8 mouse cellular contexts compared by ENCODE assay signal in the genomic region with DNA sequence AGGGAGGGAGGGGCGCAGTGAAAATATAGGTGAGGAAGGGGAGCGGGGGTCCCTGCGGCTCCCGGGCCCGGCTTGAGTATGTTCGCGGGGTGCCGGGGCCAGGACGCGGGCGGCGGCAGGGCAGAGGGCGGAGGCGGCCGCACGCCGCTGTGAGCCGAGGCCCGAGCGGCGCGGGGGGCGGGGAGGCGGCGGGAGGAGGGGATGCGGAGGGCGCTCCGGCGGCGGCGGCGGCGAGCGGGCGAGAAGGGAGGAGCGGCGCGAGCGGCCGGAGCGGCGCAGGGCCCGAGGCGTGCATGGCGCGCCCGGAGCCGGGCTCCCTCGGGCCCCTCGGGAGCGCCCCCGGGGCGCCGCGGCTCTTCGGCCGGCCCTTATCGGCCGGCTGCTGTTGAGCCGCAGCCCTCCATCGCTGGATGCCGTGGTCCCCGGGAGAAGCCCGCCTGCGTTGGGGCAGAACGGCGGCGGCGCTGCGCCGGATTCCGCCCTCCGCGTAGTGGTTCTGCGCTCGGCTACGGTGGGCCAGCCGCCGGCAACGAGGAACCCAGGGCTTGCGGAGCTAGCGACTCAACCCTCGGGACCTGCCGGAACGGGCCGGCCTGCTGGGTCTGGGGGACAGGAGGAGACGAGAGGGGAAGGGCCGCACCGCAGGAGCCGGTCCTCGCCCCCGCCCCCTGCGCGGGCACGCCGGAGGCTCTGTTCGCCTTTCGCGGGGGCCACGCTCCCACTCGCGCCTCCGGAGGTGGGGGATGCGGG. TPM values are rescaled to one million over a fixed set of nuclear protein-coding genes. Genes with fewer than 3 reads are reported as not detected.
DNase-seq lines count a peak whose midpoint lies in the region; ATAC-seq lines count a peak whose summit lies in the region.

A gene (plus strand): TSS at position 237 of the 750 bp plus-strand sequence.

- ATAC-seq in forebrain, embryonic 12.5 days (ENCODE audit: low FRiP score), result peak; percentile 69
- peak; percentile 76 for ATAC-seq in hindbrain, embryonic 11.5 days (ENCODE audit: low FRiP score)
- ATAC-seq in midbrain, embryonic 16.5 days, result peak; percentile 62

- H3K4me1 ChIP-seq in forebrain, embryonic 12.5 days, result peaks cover 38% of the 10 kb centered on the region
- peaks cover 3% of the 10 kb centered on the region for H3K4me1 ChIP-seq in hindbrain, embryonic 11.5 days (replicated peaks; ENCODE audit: control insufficient read depth, insufficient read depth, low read length)
- peaks cover 38% of the 10 kb centered on the region for H3K4me1 ChIP-seq in limb, embryonic 10.5 days
- H3K4me1 ChIP-seq in midbrain, embryonic 16.5 days (ENCODE audit: control insufficient read depth, insufficient read depth, low read length), result peaks cover 51% of the 10 kb centered on the region

- peaks cover 67% of the 10 kb centered on the region for H3K27me3 ChIP-seq in forebrain, embryonic 12.5 days
- peaks cover 37% of the 10 kb centered on the region for H3K27me3 ChIP-seq in hindbrain, embryonic 11.5 days (ENCODE audit: control insufficient read depth, insufficient read depth, low read length)
- H3K27me3 ChIP-seq in limb, embryonic 10.5 days (ENCODE audit: low read depth, poor library complexity, severe bottlenecking), result peaks cover 92% of the 10 kb centered on the region
- H3K27me3 ChIP-seq in midbrain, embryonic 16.5 days (ENCODE audit: control insufficient read depth, insufficient read depth, low read depth, low read length), result peaks cover 10% of the 10 kb centered on the region

- no peaks in the 10 kb centered on the region for H3K9me3 ChIP-seq in forebrain, embryonic 12.5 days
- H3K9me3 ChIP-seq in hindbrain, embryonic 11.5 days (ENCODE audit: control insufficient read depth, low read length), result no peaks in the 10 kb centered on the region
- no peaks in the 10 kb centered on the region for H3K9me3 ChIP-seq in limb, embryonic 10.5 days (replicated peaks)
- no peaks in the 10 kb centered on the region for H3K9me3 ChIP-seq in midbrain, embryonic 16.5 days (replicated peaks; ENCODE audit: control insufficient read depth, low read length, poor library complexity, severe bottlenecking)

- 1% methylated on average over 54 of the region's 104 CpGs for WGBS in forebrain, embryonic 12.5 days
- WGBS in hindbrain, embryonic 11.5 days, result under 1% methylated on average over 70 of the region's 104 CpGs
- WGBS in limb, embryonic 10.5 days, result under 1% methylated on average over 66 of the region's 104 CpGs
- WGBS in midbrain, embryonic 16.5 days, result 1% methylated on average over 41 of the region's 104 CpGs

- peak within 1 kb of the TSS; percentile 80 for H3K9ac ChIP-seq in forebrain, embryonic 12.5 days
- H3K9ac ChIP-seq in hindbrain, embryonic 11.5 days (ENCODE audit: low read depth, low read length), result peak within 1 kb of the TSS; percentile 86
- peak within 1 kb of the TSS; percentile 91 for H3K9ac ChIP-seq in midbrain, embryonic 16.5 days (ENCODE audit: low read depth, low read length)

- peak within 1 kb of the TSS; percentile 78 for H3K27ac ChIP-seq in forebrain, embryonic 12.5 days
- peak within 1 kb of the TSS; percentile 78 for H3K27ac ChIP-seq in hindbrain, embryonic 11.5 days (ENCODE audit: low read depth, low read length)
- H3K27ac ChIP-seq in limb, embryonic 10.5 days, result peak within 1 kb of the TSS; percentile 81
- peak within 1 kb of the TSS; percentile 91 for H3K27ac ChIP-seq in midbrain, embryonic 16.5 days (ENCODE audit: low read length)

- H3K4me2 ChIP-seq in forebrain, embryonic 12.5 days, result peak within 1 kb of the TSS; percentile 98
- peak within 1 kb of the TSS; percentile 99 for H3K4me2 ChIP-seq in hindbrain, embryonic 11.5 days (replicated peaks; ENCODE audit: low read depth, low read length)
- peak within 1 kb of the TSS; percentile 82 for H3K4me2 ChIP-seq in midbrain, embryonic 16.5 days (ENCODE audit: low read length)

- no peaks in the 10 kb centered on the region for H3K36me3 ChIP-seq in forebrain, embryonic 12.5 days (replicated peaks)
- no peaks in the 10 kb centered on the region; the same call in 1 of the 2 replicates for H3K36me3 ChIP-seq in hindbrain, embryonic 11.5 days (ENCODE audit: control insufficient read depth, insufficient read depth, low read length)
- no peaks in the 10 kb centered on the region for H3K36me3 ChIP-seq in limb, embryonic 10.5 days
- no peaks in the 10 kb centered on the region for H3K36me3 ChIP-seq in midbrain, embryonic 16.5 days (ENCODE audit: control insufficient read depth, insufficient read depth, low read length)

- peak within 1 kb of the TSS; percentile 73 for H3K4me3 ChIP-seq in forebrain, embryonic 12.5 days (replicated peaks)
- peak within 1 kb of the TSS; percentile 79 for H3K4me3 ChIP-seq in hindbrain, embryonic 11.5 days (ENCODE audit: low read depth, low read length)
- H3K4me3 ChIP-seq in limb, embryonic 10.5 days, result peak within 1 kb of the TSS; percentile 76
- H3K4me3 ChIP-seq in midbrain, embryonic 16.5 days (ENCODE audit: low read depth, low read length), result peak within 1 kb of the TSS; percentile 82

- DNase-seq in kidney, adult 18-20 months, result peak; percentile 28
- DNase-seq in kidney, postnatal 25 days, result no peak
- DNase-seq in adrenal gland, postnatal 4 days (ENCODE audit: low spot score in 2 of 2), result no peak
- DNase-seq in hindbrain, embryonic 11.5 days (ENCODE audit: low spot score), result peak; percentile 75
- DNase-seq in limb, embryonic 10.5 days (ENCODE audit: low spot score), result peak; percentile 74
- DNase-seq in B cell, adult 2 months, result no peak

RNA-seq across cellular contexts. Expression of the gene that starts here (rescaled TPM):
- total RNA-seq in adrenal gland, postnatal 4 days (2021), result 10 to 100 TPM; 11.7 to 12.1 TPM
- 2.5 and 2.8 TPM in 2 replicates for polyA plus RNA-seq in forebrain, embryonic 12.5 days (2016; fragmentation: Nextera tagmentation; extraction: Ambion mirVana)
- 2.7 and 2.9 TPM in 2 replicates for polyA plus RNA-seq in hindbrain, embryonic 11.5 days (2014; fragmentation: Nextera tagmentation; extraction: Ambion mirVana)
- 0.41 and 0.63 TPM in 2 replicates for polyA plus RNA-seq in limb, embryonic 10.5 days (2016; fragmentation: Nextera tagmentation; extraction: Ambion mirVana)
- polyA plus RNA-seq in midbrain, embryonic 16.5 days (2015; fragmentation: Nextera tagmentation; extraction: Ambion mirVana), result 7.0 and 7.1 TPM in 2 replicates

Comparison
In these comparisons a context has a peak if more than half of its experiments do, and no peak if none do; other contexts are left out.
1. DNase-seq: peak in kidney, adult 18-20 months (single experiment) and hindbrain, embryonic 11.5 days (single experiment); none in kidney, postnatal 25 days (0 of 2), adrenal gland, postnatal 4 days (0 of 2) and B cell, adult 2 months (0 of 2).
2. Peak in DNase-seq, H3K4me3 ChIP-seq and H3K27ac ChIP-seq in limb, embryonic 10.5 days; RNA of the gene not detected or under 1 TPM.
3. Peak in every context shown above with its lines, with median percentiles within 50 percentile points of each other: ATAC-seq, H3K27ac ChIP-seq, H3K4me2 ChIP-seq, H3K4me3 ChIP-seq and H3K9ac ChIP-seq.